Mouse (Mus musculus): Measurements from ENCODE around the gene Sh3rf3.
A peak's percentile ranks its signal among the peaks of the same experiment; 100 is the strongest.

Gene Sh3rf3

DNA sequence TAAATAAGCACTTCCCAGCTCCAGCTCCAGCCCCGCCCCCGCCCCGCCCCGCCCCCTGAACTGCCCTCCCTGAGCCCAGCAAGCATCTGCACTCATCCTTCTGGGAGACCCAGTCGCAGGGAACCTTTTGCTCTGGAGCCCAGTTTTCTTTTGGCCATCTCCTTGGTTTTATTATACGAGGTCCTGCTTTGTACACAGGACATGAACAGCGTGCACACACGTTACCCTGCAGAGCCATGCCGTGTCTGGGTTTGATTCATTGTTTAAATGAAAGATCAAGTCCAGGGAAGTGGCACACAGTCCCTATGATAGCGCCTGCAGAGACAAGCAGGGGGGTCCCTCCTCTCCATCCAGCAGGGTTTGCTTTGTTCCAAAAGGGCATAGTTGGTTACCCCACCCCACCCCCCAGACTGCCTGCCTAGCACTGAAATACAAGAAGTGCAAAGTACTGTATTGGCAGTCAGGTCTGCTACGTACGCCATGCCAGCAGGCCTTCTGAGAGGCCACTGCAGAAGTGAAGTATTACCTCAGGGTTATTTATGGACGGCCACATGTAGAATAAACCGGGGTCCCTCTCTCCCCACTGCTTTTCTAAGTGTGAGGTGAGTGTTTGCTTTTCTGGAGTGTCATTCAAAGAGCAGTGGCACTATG, 41.5 kb downstream of the Sh3rf3 start:
- DNase-seq = no peak

DNA sequence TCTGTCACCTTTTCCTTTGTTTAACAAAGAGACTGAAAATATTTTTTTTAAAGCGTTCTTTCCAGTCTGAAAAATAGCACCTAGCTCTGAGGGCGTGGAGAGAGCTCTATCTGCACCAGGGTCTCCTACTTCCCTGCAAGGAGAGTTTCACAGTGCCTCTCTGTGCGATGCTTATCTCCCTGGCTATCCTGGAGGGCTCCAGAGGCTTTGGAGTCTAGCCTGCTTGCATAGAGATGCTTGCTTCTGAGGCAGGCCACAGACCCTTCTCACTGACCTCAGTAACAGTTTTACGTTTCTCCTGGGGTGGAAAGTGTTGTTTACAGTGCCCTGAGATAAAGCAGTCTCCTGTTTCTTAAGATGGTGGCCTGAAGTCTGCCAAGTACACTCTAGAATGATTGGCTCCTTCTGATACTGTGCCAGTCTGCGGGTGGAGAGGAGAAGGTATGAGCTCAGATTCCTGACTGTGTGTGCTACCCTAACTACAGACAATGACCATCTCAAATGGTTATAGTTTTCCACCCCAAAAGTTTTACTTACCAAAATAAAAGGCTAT, 42.1 kb downstream of the Sh3rf3 start:
- no peak for DNase-seq

DNA sequence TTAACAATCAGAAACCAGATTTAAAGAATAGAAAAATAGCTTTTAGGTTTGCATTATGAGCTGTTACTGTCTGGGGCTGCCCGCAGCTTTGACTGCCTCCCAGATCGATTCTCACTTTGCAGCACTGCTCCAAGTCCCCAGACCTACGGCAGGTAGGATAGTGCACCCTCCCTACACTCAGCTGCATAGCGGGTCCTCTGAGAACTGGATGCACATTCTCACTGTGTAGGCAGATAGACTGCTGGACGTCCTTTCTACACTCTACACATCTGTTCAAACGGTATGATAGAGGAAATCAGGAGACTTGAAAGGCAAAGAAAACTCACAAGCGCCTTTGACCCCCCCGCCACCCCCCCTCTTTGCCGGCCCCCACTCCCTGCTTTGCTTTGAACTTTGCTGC, 42.7 kb downstream of the Sh3rf3 start:
- DNase-seq = no peak

DNA sequence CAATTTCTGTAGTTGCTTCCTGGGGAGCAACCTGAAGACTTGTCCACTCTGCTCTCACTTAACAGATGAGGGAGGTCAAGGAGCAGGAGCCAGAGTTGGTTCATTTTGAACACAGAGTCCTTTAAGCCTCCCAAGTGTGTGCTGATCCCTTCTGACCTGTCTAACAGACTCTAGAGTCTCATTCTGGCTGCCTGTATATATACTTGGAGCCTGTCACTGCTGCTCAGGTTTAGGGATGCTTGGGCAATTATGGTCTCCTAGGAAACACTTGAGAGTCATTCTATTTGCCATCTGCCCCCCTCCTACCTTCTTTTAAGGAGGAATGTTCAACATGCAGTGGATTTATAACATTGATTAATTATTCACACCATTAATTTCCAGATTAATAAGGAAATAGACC, 43.6 kb downstream of the Sh3rf3 start:
- no peak for DNase-seq

DNA sequence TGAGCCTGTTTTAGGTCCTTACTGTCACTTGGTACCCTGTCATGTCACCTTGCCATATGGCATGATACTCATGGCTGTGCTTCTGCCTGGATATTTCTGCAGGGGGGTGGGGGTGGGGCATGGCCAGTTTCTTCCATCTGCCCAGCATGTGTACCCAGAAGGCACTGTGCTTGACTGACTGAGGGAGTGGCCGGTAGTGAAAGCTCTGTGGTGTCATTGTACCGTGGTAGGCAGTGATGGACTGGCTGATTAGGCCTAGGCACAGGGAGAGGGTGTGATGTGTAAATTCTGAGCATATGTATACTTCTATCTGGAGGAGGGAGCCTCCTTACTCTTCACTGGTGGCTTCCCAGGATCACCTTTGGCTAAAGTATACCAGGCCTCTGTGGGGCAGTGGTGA, 51.6 kb downstream of the Sh3rf3 start:
- no peak for DNase-seq

DNA sequence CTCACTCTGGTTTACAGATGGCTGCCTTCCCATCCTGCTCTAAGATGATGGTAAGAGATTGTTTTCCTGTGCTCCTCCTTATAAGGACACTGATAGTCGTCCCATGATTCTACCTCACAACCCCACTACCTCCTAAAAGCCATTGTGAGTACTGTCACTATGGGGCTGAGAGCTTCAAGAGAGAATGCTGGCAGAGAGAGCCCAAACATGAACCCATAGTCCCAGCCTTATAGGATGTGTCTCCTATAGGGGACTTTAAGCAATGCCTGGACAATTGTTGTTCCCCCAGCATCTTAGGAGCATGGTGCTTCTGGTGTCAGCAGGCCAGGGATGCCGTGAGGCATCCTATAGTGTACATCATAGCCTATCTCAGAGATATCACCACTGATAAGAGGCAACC, 54.4 kb downstream of the Sh3rf3 start:
- DNase-seq = no peak

DNA sequence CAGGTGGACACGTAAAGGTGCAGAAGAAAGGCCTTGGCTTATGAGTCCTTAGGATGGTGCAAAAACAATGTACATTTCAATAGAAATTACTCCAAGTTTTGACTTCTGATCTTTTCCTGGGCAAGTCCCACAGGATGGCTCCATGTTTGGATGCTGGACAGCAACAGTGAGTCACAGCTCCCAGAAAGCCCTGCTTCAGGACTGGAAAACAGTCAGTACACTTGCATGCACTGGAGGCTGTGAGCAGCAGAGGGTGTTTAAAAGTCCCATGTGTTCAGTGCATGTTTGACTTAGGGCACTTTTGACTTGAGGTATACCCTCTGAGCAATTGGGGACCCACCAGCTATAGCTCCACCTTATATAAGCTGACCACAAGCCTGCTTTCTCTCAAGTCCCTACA, 56.7 kb downstream of the Sh3rf3 start:
- no peak for DNase-seq

DNA sequence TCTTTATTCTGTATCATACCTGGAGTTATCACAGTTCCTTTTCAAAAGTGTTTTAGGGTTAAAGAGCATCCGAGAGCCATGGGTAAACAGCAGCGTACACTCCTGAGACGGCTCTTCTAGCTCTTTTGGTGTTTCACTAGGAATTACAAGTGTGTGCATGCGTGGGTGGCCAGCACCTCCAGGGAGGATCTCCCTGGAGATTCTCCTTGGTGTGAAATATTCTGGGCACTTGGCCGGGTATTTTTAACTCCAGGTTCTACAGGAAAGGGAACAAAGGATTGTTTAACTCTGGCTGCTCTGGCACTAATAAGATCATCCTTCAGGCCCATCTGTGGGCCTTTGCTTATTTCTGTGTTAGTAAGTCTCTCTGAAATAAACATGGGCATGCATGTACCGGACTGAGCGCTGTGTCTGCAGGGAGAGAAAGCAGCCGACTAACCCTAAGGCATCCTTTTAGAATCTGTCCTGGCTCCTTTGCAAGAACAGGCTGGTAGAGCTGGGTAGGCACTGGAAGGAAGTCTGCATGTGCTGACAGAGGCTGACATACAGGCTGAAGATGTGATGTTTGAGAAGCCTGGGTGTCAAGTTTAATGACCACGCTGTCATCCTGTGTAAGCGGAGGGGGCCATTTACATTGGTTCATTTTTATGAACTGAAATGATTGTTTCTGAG, 58.1 kb downstream of the Sh3rf3 start:
- DNase-seq = no peak

DNA sequence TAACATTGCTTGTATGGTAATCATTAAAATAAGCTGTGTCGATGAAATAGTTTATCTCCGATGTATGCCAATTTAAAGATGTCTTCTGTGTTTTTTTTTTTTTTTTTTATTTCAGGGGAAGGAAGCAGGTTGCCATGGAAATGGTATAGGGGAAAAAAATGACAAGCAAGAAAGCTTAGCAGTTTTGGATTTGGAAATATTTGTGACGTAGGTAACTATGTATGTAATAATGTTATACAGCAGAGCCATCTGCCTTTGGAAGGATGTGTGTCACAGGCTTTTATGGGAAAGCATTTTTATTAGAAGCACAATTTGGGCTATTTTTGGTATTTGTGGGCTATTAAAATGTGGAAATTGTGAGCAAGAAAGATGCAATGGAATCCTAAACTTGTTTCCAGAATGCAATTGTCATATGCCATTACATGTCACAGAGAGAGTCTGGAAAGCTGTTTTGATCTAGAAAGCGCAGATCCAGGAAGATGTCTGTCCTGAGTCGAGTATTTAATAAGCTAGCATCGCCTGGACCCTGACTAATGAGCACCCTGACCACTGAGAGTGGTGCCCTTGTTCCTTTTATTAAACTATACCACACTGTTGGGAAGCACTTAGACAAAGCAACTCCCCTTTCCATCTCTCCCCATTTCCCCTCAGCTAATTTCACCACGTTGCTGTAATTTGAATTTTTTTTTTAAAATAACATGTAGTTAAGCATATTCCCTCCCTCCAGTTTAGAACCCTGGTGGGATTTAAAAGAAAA, 58.8 kb downstream of the Sh3rf3 start:
- DNase-seq = no peak

DNA sequence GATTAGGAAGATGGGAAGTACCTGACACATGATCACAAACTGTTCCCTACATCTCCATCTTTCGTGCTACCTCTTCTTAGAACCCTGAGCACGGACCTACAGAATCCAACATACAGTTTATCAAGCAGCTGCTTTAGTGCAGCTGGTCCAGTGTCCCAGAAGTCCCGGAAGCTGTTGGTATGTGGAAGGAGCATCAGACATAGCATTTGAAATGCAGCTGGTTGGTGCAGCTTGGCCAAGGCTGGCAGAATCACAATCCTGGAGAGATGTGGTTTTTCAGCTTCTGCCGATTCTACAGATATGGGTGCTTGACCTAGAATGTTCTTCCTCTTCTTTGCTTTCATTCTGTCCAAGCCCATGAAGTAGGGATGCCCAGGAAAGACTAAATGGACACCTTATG, 64.7 kb downstream of the Sh3rf3 start:
- no peak for DNase-seq

DNA sequence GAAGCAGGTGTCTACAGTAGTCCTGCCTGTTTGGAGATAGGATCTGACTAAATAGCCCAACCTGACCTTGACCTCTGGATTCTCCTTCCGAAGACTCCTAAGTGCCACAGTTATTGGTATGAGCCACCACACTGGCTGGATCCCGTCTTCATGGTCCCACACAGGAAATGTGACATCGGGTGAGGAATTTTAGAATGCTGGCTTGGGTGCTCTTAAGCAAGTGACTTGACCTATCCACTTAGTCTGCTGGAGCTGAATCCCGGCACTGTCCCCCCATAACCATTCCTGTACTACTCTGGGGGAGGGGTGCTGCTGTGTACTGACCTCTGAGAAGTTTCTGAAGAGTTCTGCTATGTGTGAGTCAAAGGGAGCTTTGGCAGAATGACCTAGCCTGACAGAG, 65.5 kb downstream of the Sh3rf3 start:
- no peak for DNase-seq

DNA sequence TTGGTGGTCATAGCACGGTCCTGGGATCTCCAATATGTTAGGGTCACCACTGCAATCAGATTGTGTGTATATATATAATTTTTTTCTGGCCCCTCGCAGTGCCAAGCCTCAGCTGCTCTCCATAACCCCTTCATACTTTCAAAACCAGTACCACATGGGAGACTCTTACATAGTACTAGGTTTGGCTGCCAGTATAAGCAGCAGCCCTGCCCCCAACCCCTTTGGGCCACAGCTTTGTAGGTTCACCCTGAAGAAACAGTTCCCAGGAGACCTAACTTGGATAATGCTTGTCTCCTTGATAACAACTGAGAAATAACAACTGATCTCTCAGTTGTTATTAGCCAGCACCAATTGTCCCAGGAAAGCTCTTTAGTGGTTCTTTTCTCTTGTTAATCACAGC, 69.6 kb downstream of the Sh3rf3 start:
- DNase-seq = no peak

DNA sequence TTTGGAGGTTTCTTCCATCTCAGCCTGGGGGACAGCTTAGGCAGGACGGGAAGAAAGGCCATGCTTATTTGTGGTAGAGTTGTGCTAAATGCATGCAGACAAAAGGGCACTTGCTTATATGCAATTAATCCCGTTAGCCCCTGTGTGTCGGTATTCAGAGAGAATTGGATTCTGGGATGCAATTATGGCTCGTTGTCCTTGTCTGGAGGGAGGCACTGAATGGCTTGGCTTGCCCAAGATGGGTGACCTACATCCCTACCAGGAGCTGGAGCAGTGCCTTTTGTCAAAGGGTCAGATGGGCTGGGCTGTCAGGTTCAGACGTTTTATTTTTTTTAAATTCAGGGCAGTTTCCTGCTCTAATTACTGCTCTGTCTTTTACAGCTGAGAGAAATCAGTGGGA, 72.2 kb downstream of the Sh3rf3 start:
- no peak for DNase-seq

DNA sequence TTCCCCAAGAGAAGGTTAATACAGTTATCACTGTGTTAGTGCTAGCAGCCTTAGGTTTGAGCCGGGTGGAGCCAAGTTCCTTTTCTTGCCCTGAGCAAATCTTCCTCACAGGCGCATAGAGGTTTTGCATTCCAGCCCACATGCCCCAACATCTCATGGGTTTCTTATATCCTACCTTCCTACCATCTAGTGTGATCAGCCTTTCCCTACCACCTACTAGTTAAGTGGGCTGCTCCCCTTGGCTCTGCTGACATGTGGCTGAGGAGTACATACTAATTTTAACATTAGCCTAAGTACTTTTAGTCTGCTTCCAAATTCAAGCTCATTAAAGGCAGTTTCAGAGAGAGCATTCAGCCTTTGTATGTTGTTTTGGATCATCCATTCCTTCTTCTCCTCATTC, 72.7 kb downstream of the Sh3rf3 start:
- no peak for DNase-seq

DNA sequence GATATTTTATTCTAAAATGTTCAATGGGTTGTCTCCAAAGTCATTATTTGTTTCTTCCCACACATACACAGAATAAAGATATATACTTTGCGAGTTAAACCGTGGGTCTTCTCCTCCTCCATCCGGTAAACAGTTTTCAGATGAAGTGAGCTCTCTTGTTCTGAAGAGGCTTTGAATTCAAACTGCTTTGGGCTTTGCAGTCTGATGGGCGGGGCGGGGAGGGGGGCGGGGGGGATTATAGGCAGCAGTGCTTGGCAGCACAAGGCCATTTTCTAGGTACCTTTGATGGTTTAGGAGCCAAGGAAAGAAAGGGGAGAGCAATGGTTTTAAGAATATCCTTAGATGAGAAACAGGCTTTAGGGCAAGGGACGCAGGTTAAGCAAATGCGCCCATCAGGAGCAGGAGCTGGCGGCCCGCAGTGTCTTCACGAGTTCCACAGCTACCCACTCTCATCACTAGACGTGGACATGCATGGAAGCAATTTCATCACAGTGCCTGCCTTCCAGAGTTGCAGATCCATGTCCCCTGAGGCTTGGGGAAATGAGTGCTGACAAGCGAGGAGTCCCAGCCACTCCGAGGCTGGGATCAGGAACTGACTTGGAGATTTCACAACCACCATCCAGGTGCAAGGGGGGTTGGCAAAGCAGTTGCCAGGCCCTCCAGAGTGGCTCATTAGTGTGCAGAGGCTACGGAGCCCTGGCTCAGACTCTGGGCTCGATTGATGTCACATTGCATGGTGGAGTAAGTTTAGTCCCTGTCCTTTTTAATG, 77.7 kb downstream of the Sh3rf3 start:
- DNase-seq = no peak

DNA sequence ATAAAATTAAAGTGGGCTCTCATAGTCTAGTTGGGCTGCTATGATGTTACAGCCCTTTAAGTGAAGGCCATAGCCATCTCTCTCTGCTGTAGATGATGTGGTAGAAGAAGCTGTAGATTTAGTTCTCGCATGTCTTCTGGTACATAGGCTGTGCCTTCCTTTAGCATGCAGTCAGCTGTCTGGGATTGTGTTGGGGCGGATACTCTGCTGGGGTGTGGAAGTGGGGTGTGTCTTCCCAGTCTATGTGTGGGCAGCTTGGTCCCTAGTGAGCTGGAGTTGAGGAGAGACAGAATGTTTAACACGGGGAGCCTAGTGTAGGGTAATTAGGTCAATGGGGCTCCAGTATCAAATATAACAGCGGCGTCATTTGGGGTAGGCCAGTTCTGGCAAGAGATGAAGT, 82.3 kb downstream of the Sh3rf3 start:
- no peak for DNase-seq

DNA sequence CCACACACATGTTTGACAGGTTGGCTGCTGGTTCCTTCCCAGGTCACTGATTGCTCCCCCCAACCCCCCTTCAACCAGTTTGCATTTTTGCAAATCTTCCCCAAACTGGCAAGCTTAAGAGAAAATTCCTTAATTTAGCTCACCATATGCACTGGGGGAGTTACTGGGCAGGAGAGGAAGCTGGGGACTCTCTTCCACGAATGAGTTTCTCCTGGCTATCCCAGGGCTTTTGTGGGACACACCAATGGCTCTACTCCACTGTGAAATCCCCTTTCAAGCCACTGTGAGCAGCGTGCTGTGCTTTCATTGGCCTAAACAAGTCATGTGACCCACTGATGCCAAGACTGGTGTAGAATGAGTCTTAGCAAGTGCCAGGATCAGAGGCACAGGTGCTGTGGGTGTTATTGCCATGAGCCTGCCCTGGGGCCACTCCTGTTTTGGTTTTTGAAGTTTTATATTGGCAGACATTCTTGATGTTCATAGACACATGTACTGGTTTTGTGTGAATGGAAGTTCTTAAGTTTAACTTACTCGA, 83.9 kb downstream of the Sh3rf3 start:
- DNase-seq = no peak

DNA sequence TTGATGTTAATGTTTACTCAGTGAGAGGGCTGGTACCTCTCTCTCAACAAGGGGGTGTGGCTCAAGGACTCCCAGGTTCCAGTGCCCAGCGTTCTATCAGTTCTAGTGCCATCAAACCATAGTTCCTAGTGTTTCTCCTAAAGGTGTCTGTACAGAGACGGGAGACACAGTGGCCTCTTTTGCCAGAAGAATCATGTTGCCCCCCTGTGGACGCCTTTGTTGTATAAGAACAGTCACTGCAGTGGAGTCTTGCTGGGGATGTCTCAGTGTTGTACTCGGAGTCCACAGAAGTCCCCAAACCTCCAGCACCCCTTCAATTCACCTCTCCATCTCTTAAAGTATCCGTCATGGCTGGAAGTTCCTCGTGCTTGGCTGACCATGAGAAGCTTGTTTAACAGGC, 92.1 kb downstream of the Sh3rf3 start:
- no peak for DNase-seq

DNA sequence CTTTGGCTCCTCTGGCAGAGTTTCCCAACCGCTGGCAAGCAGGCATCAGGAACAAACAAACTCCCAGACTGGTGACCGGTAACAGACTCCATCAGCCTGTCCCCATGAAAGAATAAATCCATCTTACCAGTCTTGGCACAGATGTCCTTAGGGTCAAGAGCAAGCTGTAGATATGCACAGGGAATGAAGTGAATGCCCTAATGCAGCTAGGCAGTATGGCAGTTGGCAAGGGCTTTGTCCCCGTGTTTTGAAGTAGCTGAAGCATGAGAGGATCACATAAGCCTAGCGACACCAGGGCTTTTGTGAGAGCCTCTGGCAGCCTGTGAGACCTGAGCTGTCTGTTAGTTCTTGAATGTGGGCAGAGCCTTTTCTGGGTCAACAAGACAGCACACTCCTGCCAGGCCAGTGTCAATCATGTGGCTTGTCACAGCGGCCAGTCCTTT, 93.9 kb downstream of the Sh3rf3 start:
- DNase-seq = peak in 1 of 2 experiments; percentile 9

DNA sequence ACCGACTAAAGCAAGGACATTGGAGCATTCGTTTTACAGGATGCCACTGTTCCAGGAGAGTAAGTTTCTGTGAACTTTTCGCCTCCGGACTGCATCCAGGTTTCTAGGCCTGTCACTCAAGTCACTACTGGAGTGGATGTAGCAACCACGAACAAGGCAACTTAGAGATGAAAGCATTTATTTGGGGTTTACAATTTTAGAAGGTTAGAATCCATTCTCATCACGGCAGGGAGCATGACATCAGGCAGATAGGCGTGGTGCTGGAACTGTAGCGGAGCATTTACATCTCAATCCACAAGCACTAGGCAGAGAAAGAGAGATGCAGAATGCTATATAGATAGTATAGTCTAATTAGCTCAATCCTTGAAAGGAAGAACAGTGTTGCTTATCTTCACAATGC, 95.3 kb downstream of the Sh3rf3 start:
- DNase-seq = no peak

DNA sequence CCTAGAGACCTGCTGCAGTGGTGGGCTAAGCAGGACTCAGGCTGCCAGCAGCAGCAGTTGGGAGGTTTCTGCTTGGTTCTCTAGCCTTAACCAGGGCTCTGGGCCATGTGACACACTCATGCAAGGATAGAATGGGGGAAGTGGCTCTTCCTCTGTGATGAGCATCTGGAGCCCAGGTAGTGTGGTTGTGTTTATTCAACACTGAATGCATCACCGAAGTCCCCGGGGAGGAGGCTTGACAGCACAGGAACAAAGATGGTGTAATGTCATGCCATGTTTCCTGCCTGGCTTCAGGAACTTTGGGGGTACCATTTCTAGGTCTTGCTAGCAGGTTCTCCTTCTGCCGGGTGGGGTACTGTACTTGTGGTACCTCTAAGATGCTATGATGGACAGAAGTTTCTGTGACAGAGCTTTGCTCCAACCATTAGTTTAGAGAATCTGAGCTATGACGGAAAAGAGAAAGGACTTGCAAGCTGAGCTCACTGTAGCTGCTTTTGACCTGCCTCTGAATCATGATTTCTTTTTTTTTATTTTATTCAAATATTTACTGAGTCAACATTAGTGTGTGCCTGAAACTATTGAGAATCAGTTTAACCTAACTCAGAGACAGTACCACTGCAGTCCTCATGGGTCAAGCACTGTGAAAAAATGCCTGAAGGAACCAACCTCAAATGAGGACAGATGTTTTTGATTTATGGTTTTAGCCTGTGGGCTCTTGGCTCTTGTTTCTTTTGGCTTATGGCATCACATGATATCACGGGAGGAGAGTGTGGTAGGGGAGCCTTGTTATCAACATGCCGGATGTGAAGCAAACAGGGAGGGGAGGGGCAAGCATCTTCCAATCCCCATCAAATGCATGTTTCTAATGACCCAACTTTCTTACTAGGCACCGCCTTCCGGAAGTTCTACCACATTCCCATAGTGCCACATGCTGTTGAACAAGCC, 102.4 kb downstream of the Sh3rf3 start:
- no peak for DNase-seq
